Mouse (Mus musculus): ENCODE measurements around the gene Cdca7l.
"Not testable (repeated sequence)": the region's sequence is repeated elsewhere in the genome, so short reads cannot be mapped to it uniquely, and the experiment has no call there.

Cdca7l gene

GRCm38 (mm10) chr12:117867708-117868564 lies 63.8 kb downstream of the Cdca7l start:
- DNase-seq, result no peak

DNA sequence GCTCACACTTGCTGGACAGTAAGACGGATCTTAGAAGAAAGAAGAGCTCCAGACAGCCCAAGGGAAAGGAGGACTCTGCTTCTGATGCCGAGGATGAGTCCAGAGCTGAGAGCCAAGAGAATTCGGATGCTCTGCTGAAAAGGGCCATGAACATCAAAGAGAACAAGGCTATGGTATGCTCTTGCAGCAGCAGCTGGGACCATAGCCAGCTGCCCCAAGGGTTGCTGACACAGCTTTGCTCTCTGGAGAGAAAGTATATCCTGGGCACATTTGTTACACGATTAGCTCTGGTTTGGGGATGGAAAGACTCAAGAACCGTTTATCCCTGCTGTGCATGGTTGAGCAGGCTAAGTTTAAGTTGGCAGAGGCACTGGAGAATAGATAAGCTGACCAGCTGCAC lies 68.2 kb downstream of the Cdca7l start:
- no peak for DNase-seq

GRCm38 (mm10) chr12:117878341-117878740 lies 74.3 kb downstream of the Cdca7l start:
- DNase-seq, result no peak

DNA sequence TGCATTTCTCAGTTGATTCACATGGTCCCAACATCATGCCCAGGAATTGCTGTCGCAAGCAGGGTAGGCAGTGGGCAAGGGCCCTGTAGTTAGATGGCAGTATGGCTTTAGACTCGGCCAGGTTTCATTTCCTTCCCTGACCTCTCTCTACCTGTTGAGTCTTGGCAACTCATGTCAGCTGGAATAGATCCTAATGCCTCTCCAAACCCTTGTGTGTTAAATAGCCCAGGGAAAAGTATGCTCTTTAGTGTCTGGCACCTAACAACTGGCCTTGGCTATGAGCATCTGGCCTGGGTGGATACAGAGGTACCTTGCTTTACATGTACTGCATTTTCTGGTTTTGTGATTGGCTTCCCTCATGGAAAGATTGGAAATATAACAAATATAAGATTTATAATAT lies 80.5 kb downstream of the Cdca7l start:
- no peak for DNase-seq

GRCm38 (mm10) chr12:117887422-117887821 lies 83.3 kb downstream of the Cdca7l start:
- DNase-seq, result no peak

DNA sequence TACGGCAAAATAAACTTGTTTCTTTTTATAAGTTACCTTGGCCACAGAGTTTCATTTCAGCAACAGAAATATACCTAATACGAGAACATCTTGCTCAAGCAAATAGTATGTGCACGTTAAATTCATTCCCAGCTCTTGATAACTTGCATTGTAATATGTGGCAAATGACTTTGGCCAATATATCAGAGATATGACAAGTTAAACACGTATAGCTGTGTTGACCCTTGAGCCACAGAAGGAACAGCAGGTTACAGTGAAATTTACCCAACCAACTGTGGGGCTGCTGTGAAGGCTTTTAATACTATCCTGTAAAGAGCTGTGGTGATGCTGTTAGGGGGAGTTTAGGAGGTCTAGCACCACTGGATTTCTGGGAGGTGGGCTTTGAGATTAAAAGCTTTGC lies 96.7 kb downstream of the Cdca7l start:
- not testable (repeated sequence) for DNase-seq

- not testable (repeated sequence) for DNase-seq
These were observed 97.3 kb downstream of the Cdca7l start for GRCm38 (mm10) chr12:117901352-117901751.

DNA sequence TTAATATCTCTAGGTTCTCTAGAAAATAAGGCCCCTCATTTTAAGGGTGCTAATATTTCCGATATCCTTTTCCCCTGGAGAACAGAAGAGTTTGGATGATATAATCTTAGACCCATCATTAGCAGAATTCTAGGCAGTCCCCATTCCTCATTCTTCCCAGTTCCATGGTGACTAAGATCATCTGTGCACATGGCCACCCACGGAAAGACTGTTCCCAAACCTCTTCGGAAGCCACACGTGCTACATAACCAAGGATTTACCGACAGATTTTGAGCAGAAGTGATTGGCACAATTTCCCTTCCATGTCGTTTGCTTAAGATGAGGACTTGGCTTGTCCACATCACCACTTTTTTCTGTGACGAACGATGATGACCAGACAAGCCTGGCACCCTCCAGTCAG lies 99.6 kb downstream of the Cdca7l start:
- no peak for DNase-seq

GRCm38 (mm10) chr12:117905232-117905840 lies 101.2 kb downstream of the Cdca7l start:
- DNase-seq, result not testable (repeated sequence)

DNA sequence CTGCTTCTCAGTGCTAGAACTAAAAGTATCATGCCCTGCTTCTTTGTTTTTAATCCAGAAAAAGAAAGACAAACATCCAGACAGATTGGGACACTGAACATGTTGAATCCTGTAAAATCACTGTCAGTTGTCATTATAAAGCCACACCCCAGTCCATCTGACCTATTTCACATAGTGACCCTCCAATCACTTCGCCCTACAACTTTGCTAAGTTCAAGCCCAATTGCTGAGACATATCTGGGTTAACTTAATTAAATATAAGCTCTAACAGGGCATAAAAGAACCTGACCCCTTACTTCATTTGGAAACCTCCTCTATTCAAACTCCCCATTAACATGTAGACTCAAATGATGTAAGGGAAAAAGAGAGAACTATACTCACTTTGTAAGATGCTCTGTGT lies 107.3 kb downstream of the Cdca7l start:
- no peak for DNase-seq

- peak in 1 of 2 experiments; percentile 44 for DNase-seq
These were observed 110.6 kb downstream of the Cdca7l start for GRCm38 (mm10) chr12:117914613-117915245.

GRCm38 (mm10) chr12:117915826-117916588 lies 111.9 kb downstream of the Cdca7l start:
- peak; percentile 14 to 46 for DNase-seq

Data from kidney, postnatal 25 days (tissue).